Mouse (Mus musculus): ENCODE results near the gene Kcnma1. TPM values are rescaled to one million over a fixed set of nuclear protein-coding genes. Genes with fewer than 3 reads are reported as not detected.

Kcnma1 gene
- polyA plus RNA-seq, 1 experiment: 1.7 TPM

- Histone ChIP-seq H3K27ac (ENCODE audit: insufficient read depth, low read depth, low read length) (no peak overlapping the region), H3K4me1 (ENCODE audit: control insufficient read depth, insufficient read depth, low read length) (no peaks in the 10 kb centered on the region), H3K27me3 (replicated peaks; ENCODE audit: control insufficient read depth, insufficient read depth, low read length) (no peaks in the 10 kb centered on the region), H3K36me3 (ENCODE audit: control insufficient read depth, insufficient read depth, low read length) (no peaks in the 10 kb centered on the region), H3K4me3 (ENCODE audit: insufficient read depth, low read depth, low read length) (no peak overlapping the region)
- TF ChIP-seq POLR2A (IDR thresholded peaks at IDR 0.05; ENCODE audit: low read depth, low read length) (no peak), CTCF (conservative IDR thresholded peaks at IDR 0.05; ENCODE audit: insufficient read depth, insufficient read length, low read depth, low read length) (no peak)
- WGBS: 57% methylated on average over 6 of the region's 6 CpGs
- no peak for DNase-seq
Measured at GRCm38 (mm10) chr14:23935016-23935415, 79.3 kb downstream of the Kcnma1 start.

GRCm38 (mm10) chr14:23931671-23932071, 82.6 kb downstream of the Kcnma1 start:
- no peak for DNase-seq
- Histone ChIP-seq H3K36me3 (ENCODE audit: control insufficient read depth, insufficient read depth, low read length) (no peaks in the 10 kb centered on the region), H3K4me3 (ENCODE audit: insufficient read depth, low read depth, low read length) (no peak overlapping the region), H3K27me3 (replicated peaks; ENCODE audit: control insufficient read depth, insufficient read depth, low read length) (no peaks in the 10 kb centered on the region), H3K27ac (ENCODE audit: insufficient read depth, low read depth, low read length) (no peak overlapping the region), H3K4me1 (ENCODE audit: control insufficient read depth, insufficient read depth, low read length) (no peaks in the 10 kb centered on the region)
- WGBS: 67% methylated on average over 6 of the region's 6 CpGs
- TF ChIP-seq POLR2A (IDR thresholded peaks at IDR 0.05; ENCODE audit: low read depth, low read length) (no peak), CTCF (conservative IDR thresholded peaks at IDR 0.05; ENCODE audit: insufficient read depth, insufficient read length, low read depth, low read length) (no peak)

GRCm38 (mm10) chr14:23929168-23929567, 85.1 kb downstream of the Kcnma1 start:
- 78% methylated on average over 3 of the region's 3 CpGs for WGBS
- Histone ChIP-seq H3K4me1 (ENCODE audit: control insufficient read depth, insufficient read depth, low read length) (no peaks in the 10 kb centered on the region), H3K27ac (ENCODE audit: insufficient read depth, low read depth, low read length) (no peak overlapping the region)

DNA sequence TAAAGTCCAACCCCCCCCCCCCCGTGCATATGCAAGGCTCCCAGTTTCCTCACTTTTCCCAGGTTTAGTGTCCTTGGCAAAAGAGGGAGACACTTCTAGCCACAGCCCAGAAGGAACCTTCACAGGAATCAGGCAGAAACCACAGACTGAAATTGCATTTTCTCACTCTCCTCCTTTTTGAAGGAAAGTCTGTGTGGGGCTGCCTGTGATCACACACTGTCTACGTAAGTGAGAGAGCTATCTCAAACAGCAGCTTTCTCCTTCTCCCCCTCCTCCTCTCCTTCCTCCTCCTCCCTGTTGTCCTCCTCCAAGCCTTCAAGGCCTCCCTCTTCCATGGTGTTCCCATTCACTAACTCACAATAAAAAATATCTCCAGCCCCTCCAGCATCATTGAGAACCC, 90.9 kb downstream of the Kcnma1 start:
- DNase-seq: no peak
- Histone ChIP-seq H3K4me1 (ENCODE audit: control insufficient read depth, insufficient read depth, low read length) (no peaks in the 10 kb centered on the region), H3K36me3 (ENCODE audit: control insufficient read depth, insufficient read depth, low read length) (no peaks in the 10 kb centered on the region), H3K4me3 (ENCODE audit: insufficient read depth, low read depth, low read length) (no peak overlapping the region), H3K27ac (ENCODE audit: insufficient read depth, low read depth, low read length) (no peak overlapping the region), H3K27me3 (replicated peaks; ENCODE audit: control insufficient read depth, insufficient read depth, low read length) (no peaks in the 10 kb centered on the region)
- 75% methylated on average over 2 of the region's 2 CpGs for WGBS
- no peak for TF ChIP-seq POLR2A (IDR thresholded peaks at IDR 0.05; ENCODE audit: low read depth, low read length)
- no peak for TF ChIP-seq CTCF (conservative IDR thresholded peaks at IDR 0.05; ENCODE audit: insufficient read depth, insufficient read length, low read depth, low read length)

More at GRCm38 (mm10) chr14:23929168-23929567, 85.1 kb downstream of the Kcnma1 start:
- DNase-seq: no peak
- Histone ChIP-seq H3K4me3 (ENCODE audit: insufficient read depth, low read depth, low read length) (no peak overlapping the region), H3K36me3 (ENCODE audit: control insufficient read depth, insufficient read depth, low read length) (no peaks in the 10 kb centered on the region), H3K27me3 (replicated peaks; ENCODE audit: control insufficient read depth, insufficient read depth, low read length) (no peaks in the 10 kb centered on the region)
- TF ChIP-seq CTCF (conservative IDR thresholded peaks at IDR 0.05; ENCODE audit: insufficient read depth, insufficient read length, low read depth, low read length): no peak
- no peak for TF ChIP-seq POLR2A (IDR thresholded peaks at IDR 0.05; ENCODE audit: low read depth, low read length)

DNA sequence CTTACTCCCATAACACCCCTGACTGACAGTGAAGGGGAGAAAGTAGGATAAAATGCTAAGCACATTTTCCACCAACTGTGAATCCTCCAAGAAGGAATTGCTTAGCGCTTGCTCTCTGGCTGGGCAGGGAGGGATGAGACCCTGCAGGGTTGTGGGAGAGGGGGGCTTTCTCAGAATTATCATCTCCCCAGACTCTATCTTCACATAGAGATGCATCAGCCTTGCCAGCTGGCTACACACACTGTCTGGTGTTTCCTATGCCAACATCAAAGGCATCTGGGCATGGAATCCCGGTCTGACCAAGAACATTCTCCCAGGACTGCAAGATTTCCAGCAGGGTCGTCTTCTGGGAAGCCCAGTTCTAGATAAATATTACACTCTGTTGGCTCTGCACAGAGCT, 91.5 kb downstream of the Kcnma1 start:
- no peak for DNase-seq
- H3K4me1 ChIP-seq (ENCODE audit: control insufficient read depth, insufficient read depth, low read length): no peaks in the 10 kb centered on the region
- no peak overlapping the region for H3K4me3 ChIP-seq (ENCODE audit: insufficient read depth, low read depth, low read length)
- 78% methylated on average over 3 of the region's 3 CpGs for WGBS
- TF ChIP-seq POLR2A (IDR thresholded peaks at IDR 0.05; ENCODE audit: low read depth, low read length): no peak
- TF ChIP-seq CTCF (conservative IDR thresholded peaks at IDR 0.05; ENCODE audit: insufficient read depth, insufficient read length, low read depth, low read length): no peak
- H3K27me3 ChIP-seq (replicated peaks; ENCODE audit: control insufficient read depth, insufficient read depth, low read length): no peaks in the 10 kb centered on the region
- H3K27ac ChIP-seq (ENCODE audit: insufficient read depth, low read depth, low read length): no peak overlapping the region
- no peaks in the 10 kb centered on the region for H3K36me3 ChIP-seq (ENCODE audit: control insufficient read depth, insufficient read depth, low read length)

- no peak for DNase-seq
- H3K4me1 ChIP-seq (ENCODE audit: control insufficient read depth, insufficient read depth, low read length): no peaks in the 10 kb centered on the region
- H3K27ac ChIP-seq (ENCODE audit: insufficient read depth, low read depth, low read length): no peak overlapping the region
- no peak overlapping the region for H3K4me3 ChIP-seq (ENCODE audit: insufficient read depth, low read depth, low read length)
- no peaks in the 10 kb centered on the region for H3K27me3 ChIP-seq (replicated peaks; ENCODE audit: control insufficient read depth, insufficient read depth, low read length)
- 71% methylated on average over 1 of the region's 1 CpGs for WGBS
- H3K36me3 ChIP-seq (ENCODE audit: control insufficient read depth, insufficient read depth, low read length): no peaks in the 10 kb centered on the region
- no peak for TF ChIP-seq CTCF (conservative IDR thresholded peaks at IDR 0.05; ENCODE audit: insufficient read depth, insufficient read length, low read depth, low read length)
- TF ChIP-seq POLR2A (IDR thresholded peaks at IDR 0.05; ENCODE audit: low read depth, low read length): no peak
Measured at GRCm38 (mm10) chr14:23911108-23911629, 103.1 kb downstream of the Kcnma1 start.

DNA sequence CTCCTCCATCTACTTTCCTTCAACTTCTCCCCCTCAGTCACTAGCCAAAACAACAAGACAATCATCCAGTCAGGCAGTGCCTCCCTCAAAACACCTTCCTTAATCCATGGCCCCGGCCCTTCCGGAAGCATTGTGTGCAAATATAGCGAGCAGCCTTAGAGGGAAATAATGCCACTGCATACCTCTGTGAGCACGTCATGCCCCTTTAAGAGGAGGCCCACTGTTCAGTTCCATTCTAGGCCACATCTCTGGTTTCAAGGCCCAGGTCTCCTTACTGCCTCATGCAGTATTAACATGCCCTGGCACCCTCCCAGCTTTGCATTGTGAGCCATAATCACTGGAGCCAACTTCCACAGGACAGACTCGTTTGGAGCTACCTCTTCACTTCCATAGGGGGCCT, 105.7 kb downstream of the Kcnma1 start:
- H3K36me3 ChIP-seq (ENCODE audit: control insufficient read depth, insufficient read depth, low read length): no peaks in the 10 kb centered on the region
- no peaks in the 10 kb centered on the region for H3K4me1 ChIP-seq (ENCODE audit: control insufficient read depth, insufficient read depth, low read length)
- no peak overlapping the region for H3K4me3 ChIP-seq (ENCODE audit: insufficient read depth, low read depth, low read length)
- 81% methylated on average over 5 of the region's 5 CpGs for WGBS
- TF ChIP-seq CTCF (conservative IDR thresholded peaks at IDR 0.05; ENCODE audit: insufficient read depth, insufficient read length, low read depth, low read length) (no peak), POLR2A (IDR thresholded peaks at IDR 0.05; ENCODE audit: low read depth, low read length) (no peak)
- H3K27me3 ChIP-seq (replicated peaks; ENCODE audit: control insufficient read depth, insufficient read depth, low read length): no peaks in the 10 kb centered on the region
- no peak overlapping the region for H3K27ac ChIP-seq (ENCODE audit: insufficient read depth, low read depth, low read length)
- DNase-seq: no peak
